28 mouse cellular contexts compared by ENCODE assay signal in genomic region chr2:84812676-84813075, GRCm38 (mm10). TPM values are rescaled to one million over a fixed set of nuclear protein-coding genes. Genes with fewer than 3 reads are reported as not detected.
DNase-seq lines count a peak whose midpoint lies in the region; ATAC-seq and TF ChIP-seq lines count a peak whose summit lies in the region.
"Had no signal": no experiment of that assay in that cellular context is flagged by ENCODE, and none has a peak within 500 bp of the region (broad histone marks: within the 10 kb centered on the region; RNA-seq: fewer than 3 reads in every experiment).

No protein-coding gene starts in this region.

- WGBS in heart, embryonic 12.5 days: 79% methylated on average over 6 of the region's 6 CpGs
- WGBS in midbrain, embryonic 11.5 days: 78% methylated on average over 6 of the region's 6 CpGs
- WGBS in midbrain, embryonic 16.5 days: 76% methylated on average over 6 of the region's 6 CpGs
- 72% methylated on average over 6 of the region's 6 CpGs for WGBS in liver, embryonic 11.5 days
- WGBS in liver, postnatal 0 days (ENCODE audit: insufficient replicate concordance): 80% methylated on average over 6 of the region's 6 CpGs
- WGBS in neural tube, embryonic 15.5 days: 83% methylated on average over 6 of the region's 6 CpGs

- H3K27ac ChIP-seq in heart, embryonic 12.5 days (ENCODE audit: poor library complexity, severe bottlenecking): peak overlapping the region; percentile 84
- H3K27ac ChIP-seq in midbrain, embryonic 11.5 days (ENCODE audit: low read depth, low read length): no peak overlapping the region
- H3K27ac ChIP-seq in midbrain, embryonic 16.5 days (ENCODE audit: low read length): no peak overlapping the region
- H3K27ac ChIP-seq in liver, embryonic 11.5 days (ENCODE audit: low read depth, low read length): peak overlapping the region; percentile 84
- peak overlapping the region; percentile 93 for H3K27ac ChIP-seq in liver, postnatal 0 days (ENCODE audit: low read depth)
- no peak overlapping the region for H3K27ac ChIP-seq in neural tube, embryonic 15.5 days (replicated peaks)
- H3K27ac ChIP-seq: gastrocnemius, adult 2 months; kidney, embryonic 15.5 days; limb, embryonic 13.5 days; midbrain, embryonic 13.5 days; neural tube, embryonic 12.5 days had no signal

- 0 out of 2 replicates have a peak, but pooled peaks cover 3% of the 10 kb centered on the region for H3K9me3 ChIP-seq in heart, embryonic 12.5 days (replicated peaks)
- no peaks in the 10 kb centered on the region for H3K9me3 ChIP-seq in midbrain, embryonic 11.5 days (ENCODE audit: control insufficient read depth, low read length)
- no peaks in the 10 kb centered on the region for H3K9me3 ChIP-seq in midbrain, embryonic 16.5 days (replicated peaks; ENCODE audit: control insufficient read depth, low read length, poor library complexity, severe bottlenecking)
- no peaks in the 10 kb centered on the region for H3K9me3 ChIP-seq in liver, embryonic 11.5 days (ENCODE audit: control insufficient read depth, low read length)
- no peaks in the 10 kb centered on the region for H3K9me3 ChIP-seq in liver, postnatal 0 days (ENCODE audit: low read length)
- H3K9me3 ChIP-seq in neural tube, embryonic 15.5 days (replicated peaks): no peaks in the 10 kb centered on the region
- H3K9me3 ChIP-seq: kidney, embryonic 15.5 days; limb, embryonic 13.5 days; midbrain, embryonic 13.5 days; neural tube, embryonic 12.5 days had no signal

- peaks cover 25% of the 10 kb centered on the region for H3K4me1 ChIP-seq in heart, embryonic 12.5 days (replicated peaks)
- peaks cover 4% of the 10 kb centered on the region; the same call in 1 of the 2 replicates for H3K4me1 ChIP-seq in midbrain, embryonic 11.5 days (ENCODE audit: control insufficient read depth, insufficient read depth, low read length)
- no peaks in the 10 kb centered on the region for H3K4me1 ChIP-seq in midbrain, embryonic 16.5 days (ENCODE audit: control insufficient read depth, insufficient read depth, low read length)
- peaks cover 22% of the 10 kb centered on the region for H3K4me1 ChIP-seq in liver, embryonic 11.5 days (replicated peaks; ENCODE audit: control insufficient read depth, insufficient read depth, low read length)
- peaks cover 37% of the 10 kb centered on the region for H3K4me1 ChIP-seq in liver, postnatal 0 days (ENCODE audit: insufficient read depth)
- peaks cover 5% of the 10 kb centered on the region; the same call in 1 of the 2 replicates for H3K4me1 ChIP-seq in neural tube, embryonic 15.5 days
- H3K4me1 ChIP-seq: neural tube, embryonic 12.5 days had no signal

- no peak overlapping the region for H3K4me3 ChIP-seq in heart, embryonic 12.5 days
- H3K4me3 ChIP-seq in midbrain, embryonic 11.5 days (ENCODE audit: low read depth, low read length): no peak overlapping the region
- no peak overlapping the region for H3K4me3 ChIP-seq in midbrain, embryonic 16.5 days (ENCODE audit: low read depth, low read length)
- H3K4me3 ChIP-seq in liver, embryonic 11.5 days (ENCODE audit: low read depth, low read length): no peak overlapping the region
- 0 out of 2 replicates have a peak overlapping the region, but pooled peaks have one; percentile 6 for H3K4me3 ChIP-seq in liver, postnatal 0 days (ENCODE audit: low read depth, low read length)
- H3K4me3 ChIP-seq in neural tube, embryonic 15.5 days (replicated peaks): no peak overlapping the region
- H3K4me3 ChIP-seq: gastrocnemius, adult 2 months; kidney, embryonic 15.5 days; limb, embryonic 13.5 days; midbrain, embryonic 13.5 days; neural tube, embryonic 12.5 days had no signal

- 0 out of 2 replicates have a peak, but pooled peaks have one; percentile 17 for ATAC-seq in heart, embryonic 12.5 days (ENCODE audit: insufficient number of reproducible peaks, low FRiP score)
- ATAC-seq in midbrain, embryonic 11.5 days (ENCODE audit: low FRiP score): no peak
- no peak for ATAC-seq in midbrain, embryonic 16.5 days
- no peak for ATAC-seq in liver, embryonic 11.5 days (replicated peaks; ENCODE audit: low FRiP score)
- no peak for ATAC-seq in liver, postnatal 0 days
- ATAC-seq in neural tube, embryonic 15.5 days (ENCODE audit: low FRiP score): no peak
- ATAC-seq: midbrain, embryonic 13.5 days had no signal

- H3K36me3 ChIP-seq in heart, embryonic 12.5 days: peaks cover 17% of the 10 kb centered on the region
- H3K36me3 ChIP-seq in midbrain, embryonic 11.5 days (ENCODE audit: control insufficient read depth, insufficient read depth, low read length): no peaks in the 10 kb centered on the region
- no peaks in the 10 kb centered on the region for H3K36me3 ChIP-seq in midbrain, embryonic 16.5 days (ENCODE audit: control insufficient read depth, insufficient read depth, low read length)
- H3K36me3 ChIP-seq in liver, embryonic 11.5 days (ENCODE audit: control insufficient read depth, insufficient read depth, low read length): peaks cover 2% of the 10 kb centered on the region; the same call in 1 of the 2 replicates
- peaks cover 26% of the 10 kb centered on the region for H3K36me3 ChIP-seq in liver, postnatal 0 days (replicated peaks; ENCODE audit: insufficient read depth, low read length)
- no peaks in the 10 kb centered on the region for H3K36me3 ChIP-seq in neural tube, embryonic 15.5 days
- H3K36me3 ChIP-seq: limb, embryonic 13.5 days; midbrain, embryonic 13.5 days; neural tube, embryonic 12.5 days had no signal

- no peak overlapping the region for H3K4me2 ChIP-seq in heart, embryonic 12.5 days
- H3K4me2 ChIP-seq in midbrain, embryonic 11.5 days: no peak overlapping the region
- H3K4me2 ChIP-seq in midbrain, embryonic 16.5 days (ENCODE audit: low read length): no peak overlapping the region
- H3K4me2 ChIP-seq in liver, embryonic 11.5 days: peak overlapping the region; percentile 63
- peak overlapping the region; percentile 67 for H3K4me2 ChIP-seq in liver, postnatal 0 days (ENCODE audit: low read depth, low read length)
- no peak overlapping the region for H3K4me2 ChIP-seq in neural tube, embryonic 15.5 days
- H3K4me2 ChIP-seq: kidney, embryonic 15.5 days; limb, embryonic 13.5 days; lung, embryonic 14.5 days; midbrain, embryonic 13.5 days; neural tube, embryonic 12.5 days had no signal

- 0 out of 2 replicates have a peak, but pooled peaks have one; percentile 11 for TF ChIP-seq EP300 in liver, postnatal 0 days (IDR thresholded peaks at IDR 0.05; ENCODE audit: low read depth)

- TF ChIP-seq CTCF in liver, postnatal 0 days (IDR thresholded peaks at IDR 0.05; ENCODE audit: low read depth): peak; percentile 43

- no peak for DNase-seq in heart, postnatal 25 days (ENCODE audit: low spot score)
- DNase-seq in midbrain, embryonic 11.5 days (ENCODE audit: low spot score, missing footprints): peak; percentile 51
- no peak for DNase-seq in liver, embryonic 11.5 days (ENCODE audit: low spot score)
- no peak for DNase-seq in liver, postnatal 0 days
- no peak for DNase-seq in layer of hippocampus, adult 8-10 months (ENCODE audit: low spot score in 2 of 2)
- DNase-seq: adrenal gland, adult 2 months; cerebellum, adult 2 months; cerebellum, postnatal 25 days; gastrocnemius, adult 2 months; kidney, adult 11 months; layer of hippocampus, adult 9-11 months; lung, embryonic 14.5 days; retina, postnatal 1 day; right cerebral cortex, postnatal 25 days had no signal

- no peak overlapping the region for H3K9ac ChIP-seq in heart, embryonic 12.5 days
- no peak overlapping the region for H3K9ac ChIP-seq in midbrain, embryonic 11.5 days (ENCODE audit: low read length)
- no peak overlapping the region for H3K9ac ChIP-seq in midbrain, embryonic 16.5 days (ENCODE audit: low read depth, low read length)
- H3K9ac ChIP-seq in liver, embryonic 11.5 days (ENCODE audit: low read depth, low read length): peak overlapping the region; percentile 36; the same call in 1 of the 2 replicates
- H3K9ac ChIP-seq in liver, postnatal 0 days (replicated peaks): peak overlapping the region; percentile 49
- H3K9ac ChIP-seq in neural tube, embryonic 15.5 days (replicated peaks): no peak overlapping the region
- H3K9ac ChIP-seq: kidney, embryonic 15.5 days; limb, embryonic 13.5 days; lung, embryonic 14.5 days; midbrain, embryonic 13.5 days; neural tube, embryonic 12.5 days had no signal

- H3K27me3 ChIP-seq in heart, embryonic 12.5 days (replicated peaks): no peaks in the 10 kb centered on the region
- H3K27me3 ChIP-seq in midbrain, embryonic 11.5 days (ENCODE audit: control insufficient read depth, insufficient read depth, low read length): no peaks in the 10 kb centered on the region
- H3K27me3 ChIP-seq in midbrain, embryonic 16.5 days (ENCODE audit: control insufficient read depth, insufficient read depth, low read depth, low read length): no peaks in the 10 kb centered on the region
- H3K27me3 ChIP-seq in liver, embryonic 11.5 days (replicated peaks; ENCODE audit: control insufficient read depth, insufficient read depth, low read length): no peaks in the 10 kb centered on the region
- H3K27me3 ChIP-seq in liver, postnatal 0 days (ENCODE audit: insufficient read depth, low read length): no peaks in the 10 kb centered on the region
- no peaks in the 10 kb centered on the region for H3K27me3 ChIP-seq in neural tube, embryonic 15.5 days (replicated peaks)
- H3K27me3 ChIP-seq: kidney, embryonic 15.5 days; limb, embryonic 13.5 days; midbrain, embryonic 13.5 days; neural tube, embryonic 12.5 days had no signal

- intact Hi-C loops in heart, postnatal 25 days (cut with DNase I): no loop called here

RNA-seq across cellular contexts. Expression of gene Smtnl1, which starts 9.8 kb away (rescaled TPM):
- 0.17 and 0.43 TPM in 2 replicates for polyA plus RNA-seq in heart, embryonic 12.5 days (2016; fragmentation: Nextera tagmentation; extraction: Ambion mirVana)
- not detected for total RNA-seq in heart, postnatal 25 days (2021)
- 0.15 TPM in 1 of 2 replicates, not detected in the other for polyA plus RNA-seq in midbrain, embryonic 11.5 days (2014; fragmentation: Nextera tagmentation; extraction: Ambion mirVana)
- not detected in 2 replicates for polyA plus RNA-seq in midbrain, embryonic 16.5 days (2015; fragmentation: Nextera tagmentation; extraction: Ambion mirVana)
- polyA plus RNA-seq in liver, embryonic 11.5 days (2014; fragmentation: Nextera tagmentation; extraction: Ambion mirVana): 0.25 TPM in 1 of 2 replicates, not detected in the other
- polyA plus RNA-seq in liver, postnatal 0 days (2015; fragmentation: Nextera tagmentation; extraction: Ambion mirVana): 0.15 and 0.98 TPM in 2 replicates
- polyA plus RNA-seq in neural tube, embryonic 15.5 days (2015; fragmentation: Nextera tagmentation; extraction: Ambion mirVana): not detected in 2 replicates
- total RNA-seq in layer of hippocampus, adult 8-10 months (2022): not detected
- total RNA-seq: adrenal gland, adult 2 months; G1E; left cerebral cortex, adult 18-20 months; left cerebral cortex, postnatal 25 days; megakaryocyte, adult 5-6 weeks had no signal
- polyA plus RNA-seq: adrenal gland, adult 2 months; cerebellum, adult 2 months; G1E; gonadal fat pad, adult 2 months; midbrain, embryonic 13.5 days; neural tube, embryonic 12.5 days; urinary bladder, adult 2 months had no signal

RNA-seq across cellular contexts. Expression of gene Ube2l6, which starts 14.0 kb away (rescaled TPM):
- 90.0 and 95.3 TPM in 2 replicates for polyA plus RNA-seq in heart, embryonic 12.5 days (2016; fragmentation: Nextera tagmentation; extraction: Ambion mirVana)
- total RNA-seq in heart, postnatal 25 days (2021): 10 to 100 TPM; 30.6 to 70.6 TPM
- polyA plus RNA-seq in midbrain, embryonic 11.5 days (2014; fragmentation: Nextera tagmentation; extraction: Ambion mirVana): 39.4 and 39.5 TPM in 2 replicates
- 22.9 and 23.4 TPM in 2 replicates for polyA plus RNA-seq in midbrain, embryonic 16.5 days (2015; fragmentation: Nextera tagmentation; extraction: Ambion mirVana)
- polyA plus RNA-seq in liver, embryonic 11.5 days (2014; fragmentation: Nextera tagmentation; extraction: Ambion mirVana): 112 and 114 TPM in 2 replicates
- 276 and 305 TPM in 2 replicates for polyA plus RNA-seq in liver, postnatal 0 days (2015; fragmentation: Nextera tagmentation; extraction: Ambion mirVana)
- polyA plus RNA-seq in neural tube, embryonic 15.5 days (2015; fragmentation: Nextera tagmentation; extraction: Ambion mirVana): 20.1 and 30.9 TPM in 2 replicates
- total RNA-seq in layer of hippocampus, adult 8-10 months (2022): 1 to 10 TPM; 5.2 to 9.3 (median 5.6) TPM

RNA-seq across cellular contexts. Expression of gene Timm10, which starts 14.1 kb away (rescaled TPM):
- 62.2 and 65.6 TPM in 2 replicates for polyA plus RNA-seq in heart, embryonic 12.5 days (2016; fragmentation: Nextera tagmentation; extraction: Ambion mirVana)
- total RNA-seq in heart, postnatal 25 days (2021): 100 to 1,000 TPM in 1 of 2 experiments, 10 to 100 TPM in 1; 99.8 to 103 TPM
- 38.1 and 43.1 TPM in 2 replicates for polyA plus RNA-seq in midbrain, embryonic 11.5 days (2014; fragmentation: Nextera tagmentation; extraction: Ambion mirVana)
- 69.8 and 75.2 TPM in 2 replicates for polyA plus RNA-seq in midbrain, embryonic 16.5 days (2015; fragmentation: Nextera tagmentation; extraction: Ambion mirVana)
- polyA plus RNA-seq in liver, embryonic 11.5 days (2014; fragmentation: Nextera tagmentation; extraction: Ambion mirVana): 84.3 and 84.5 TPM in 2 replicates
- 59.8 and 63.9 TPM in 2 replicates for polyA plus RNA-seq in liver, postnatal 0 days (2015; fragmentation: Nextera tagmentation; extraction: Ambion mirVana)
- 78.9 and 86.0 TPM in 2 replicates for polyA plus RNA-seq in neural tube, embryonic 15.5 days (2015; fragmentation: Nextera tagmentation; extraction: Ambion mirVana)
- 10 to 100 TPM; 44.2 to 55.4 (median 50.7) TPM for total RNA-seq in layer of hippocampus, adult 8-10 months (2022)

RNA-seq across cellular contexts. Expression of gene Slc43a1, which starts 26.0 kb away (rescaled TPM):
- polyA plus RNA-seq in heart, embryonic 12.5 days (2016; fragmentation: Nextera tagmentation; extraction: Ambion mirVana): 21.8 and 23.0 TPM in 2 replicates
- total RNA-seq in heart, postnatal 25 days (2021): 1 to 10 TPM; 1.5 to 2.2 TPM
- 16.3 and 18.6 TPM in 2 replicates for polyA plus RNA-seq in midbrain, embryonic 11.5 days (2014; fragmentation: Nextera tagmentation; extraction: Ambion mirVana)
- polyA plus RNA-seq in midbrain, embryonic 16.5 days (2015; fragmentation: Nextera tagmentation; extraction: Ambion mirVana): 0.73 and 0.91 TPM in 2 replicates
- 83.2 and 101 TPM in 2 replicates for polyA plus RNA-seq in liver, embryonic 11.5 days (2014; fragmentation: Nextera tagmentation; extraction: Ambion mirVana)
- polyA plus RNA-seq in liver, postnatal 0 days (2015; fragmentation: Nextera tagmentation; extraction: Ambion mirVana): 67.8 and 74.2 TPM in 2 replicates
- polyA plus RNA-seq in neural tube, embryonic 15.5 days (2015; fragmentation: Nextera tagmentation; extraction: Ambion mirVana): 1.3 and 5.0 TPM in 2 replicates
- total RNA-seq in layer of hippocampus, adult 8-10 months (2022): 1 to 10 TPM in 1 of 4 experiments, under 1 TPM in 2, not detected in 1; 0.34 to 1.3 (median 0.63) TPM
- polyA plus RNA-seq: G1E had no signal

RNA-seq across cellular contexts. Expression of gene Serping1, which starts 37.4 kb away (rescaled TPM):
- polyA plus RNA-seq in heart, embryonic 12.5 days (2016; fragmentation: Nextera tagmentation; extraction: Ambion mirVana): 32.2 and 32.8 TPM in 2 replicates
- 10 to 100 TPM; 68.8 to 75.7 TPM for total RNA-seq in heart, postnatal 25 days (2021)
- polyA plus RNA-seq in midbrain, embryonic 11.5 days (2014; fragmentation: Nextera tagmentation; extraction: Ambion mirVana): 37.0 and 39.2 TPM in 2 replicates
- polyA plus RNA-seq in midbrain, embryonic 16.5 days (2015; fragmentation: Nextera tagmentation; extraction: Ambion mirVana): 28.3 and 29.0 TPM in 2 replicates
- 38.4 and 43.2 TPM in 2 replicates for polyA plus RNA-seq in liver, embryonic 11.5 days (2014; fragmentation: Nextera tagmentation; extraction: Ambion mirVana)
- 344 and 356 TPM in 2 replicates for polyA plus RNA-seq in liver, postnatal 0 days (2015; fragmentation: Nextera tagmentation; extraction: Ambion mirVana)
- 33.1 and 38.3 TPM in 2 replicates for polyA plus RNA-seq in neural tube, embryonic 15.5 days (2015; fragmentation: Nextera tagmentation; extraction: Ambion mirVana)
- total RNA-seq in layer of hippocampus, adult 8-10 months (2022): 10 to 100 TPM in 2 of 4 experiments, 1 to 10 TPM in 2; 6.2 to 16.4 (median 10.8) TPM
- total RNA-seq: G1E; hematopoietic stem cell, adult 5-6 weeks had no signal
- polyA plus RNA-seq: G1E had no signal

Comparison
In these comparisons a context has a peak if more than half of its experiments do, and no peak if none do; other contexts are left out.
1. H3K27ac ChIP-seq: peak in heart, embryonic 12.5 days (single experiment), liver, embryonic 11.5 days (single experiment) and liver, postnatal 0 days (single experiment); none in midbrain, embryonic 11.5 days (single experiment), midbrain, embryonic 16.5 days (single experiment) and neural tube, embryonic 15.5 days (single experiment).
2. H3K4me2 ChIP-seq: peak in liver, embryonic 11.5 days (single experiment) and liver, postnatal 0 days (single experiment); none in heart, embryonic 12.5 days (single experiment), midbrain, embryonic 11.5 days (single experiment), midbrain, embryonic 16.5 days (single experiment) and neural tube, embryonic 15.5 days (single experiment).
3. H3K9ac ChIP-seq: peak in liver, embryonic 11.5 days (single experiment) and liver, postnatal 0 days (single experiment); none in heart, embryonic 12.5 days (single experiment), midbrain, embryonic 11.5 days (single experiment), midbrain, embryonic 16.5 days (single experiment) and neural tube, embryonic 15.5 days (single experiment).